Mouse (Mus musculus) frontal cortex, postnatal 10 days (tissue): ENCODE measurements around the gene Thap11.
A peak's percentile ranks its signal among the peaks of the same experiment; 100 is the strongest.

ENCODE experiments used
- DNase-seq, 2 experiments: peaks; one replicate each; pipeline ENCODE4 v3.0.0; 2022; ENCODE audit warnings: low spot score in 2 of 2, mixed read lengths in 1 of 2

Gene Thap11

GRCm38 (mm10) chr8:105900180-105900940 lies 45.4 kb downstream of the Thap11 start, which contains the start of gene Pskh1:
Pskh1 (plus strand) TSS chr8:105900441.
- peak; percentile 83 to 91 for DNase-seq

GRCm38 (mm10) chr8:105900941-105901616 lies 46.1 kb downstream of the Thap11 start:
- no peak for DNase-seq
